Mouse (Mus musculus): ENCODE measurements around the gene Rad9b.

Rad9b gene

GRCm38 (mm10) chr5:122353807-122354491, at the start of gene Rad9b, which contains the start of gene Vps29:
TSS of gene Rad9b (minus strand) at chr5:122354233.
TSS of gene Vps29 (plus strand) at chr5:122354369.
- DNase-seq: peak; percentile 96 to 97

- DNase-seq: no peak
Observed at GRCm38 (mm10) chr5:122403362-122403761, 49.3 kb upstream of the Rad9b start.

GRCm38 (mm10) chr5:122402772-122403171, 48.7 kb upstream of the Rad9b start:
- no peak for DNase-seq

GRCm38 (mm10) chr5:122402160-122402559, 48.1 kb upstream of the Rad9b start:
- DNase-seq: no peak

- peak; percentile 44 to 48 for DNase-seq
Observed at GRCm38 (mm10) chr5:122401303-122401640, 47.2 kb upstream of the Rad9b start.

GRCm38 (mm10) chr5:122400628-122401302, 46.7 kb upstream of the Rad9b start:
- DNase-seq: no peak

- DNase-seq: no peak
Observed at GRCm38 (mm10) chr5:122399871-122400270, 45.8 kb upstream of the Rad9b start.

GRCm38 (mm10) chr5:122397495-122397894, 43.5 kb upstream of the Rad9b start:
- no peak for DNase-seq

GRCm38 (mm10) chr5:122396791-122397190, 42.8 kb upstream of the Rad9b start:
- DNase-seq: peak in 1 of 2 experiments; percentile 41

GRCm38 (mm10) chr5:122393887-122394286, 39.9 kb upstream of the Rad9b start:
- DNase-seq: peak in 1 of 2 experiments; percentile 43

GRCm38 (mm10) chr5:122392227-122393004, 38.4 kb upstream of the Rad9b start:
- DNase-seq: peak in 1 of 2 experiments; percentile 47

GRCm38 (mm10) chr5:122391786-122392180, 37.8 kb upstream of the Rad9b start, which contains the start of gene Arpc3:
TSS of gene Arpc3 (plus strand) at chr5:122391878.
- peak; percentile 72 to 78 for DNase-seq

GRCm38 (mm10) chr5:122391178-122391785, 37.2 kb upstream of the Rad9b start:
- DNase-seq: peak in 1 of 2 experiments; percentile 6

- peak in 1 of 2 experiments; percentile 2 for DNase-seq
Observed at GRCm38 (mm10) chr5:122390671-122391070, 36.6 kb upstream of the Rad9b start.

GRCm38 (mm10) chr5:122390006-122390405, 36.0 kb upstream of the Rad9b start:
- peak in 1 of 2 experiments; percentile 3 for DNase-seq

GRCm38 (mm10) chr5:122379374-122380155, 25.5 kb upstream of the Rad9b start:
- DNase-seq: peak; percentile 52 to 54

GRCm38 (mm10) chr5:122378171-122378570, 24.1 kb upstream of the Rad9b start:
- DNase-seq: no peak

GRCm38 (mm10) chr5:122377101-122377833, 23.2 kb upstream of the Rad9b start:
- no peak for DNase-seq

GRCm38 (mm10) chr5:122372878-122373277, 18.8 kb upstream of the Rad9b start:
- DNase-seq: no peak

GRCm38 (mm10) chr5:122372192-122372769, 18.2 kb upstream of the Rad9b start, which contains the start of gene Fam216a:
TSS of gene Fam216a (minus strand) at chr5:122372364.
- DNase-seq: peak; percentile 99 to 100
